Mouse (Mus musculus) ES-CJ7 (cell line): ENCODE measurements around the gene Kifc3.

Experiments used
- DNase-seq: peaks from one replicate; pipeline ENCODE4 v3.0.0; 2011; ENCODE audit warnings: low read depth, low spot score

Gene Kifc3

DNA sequence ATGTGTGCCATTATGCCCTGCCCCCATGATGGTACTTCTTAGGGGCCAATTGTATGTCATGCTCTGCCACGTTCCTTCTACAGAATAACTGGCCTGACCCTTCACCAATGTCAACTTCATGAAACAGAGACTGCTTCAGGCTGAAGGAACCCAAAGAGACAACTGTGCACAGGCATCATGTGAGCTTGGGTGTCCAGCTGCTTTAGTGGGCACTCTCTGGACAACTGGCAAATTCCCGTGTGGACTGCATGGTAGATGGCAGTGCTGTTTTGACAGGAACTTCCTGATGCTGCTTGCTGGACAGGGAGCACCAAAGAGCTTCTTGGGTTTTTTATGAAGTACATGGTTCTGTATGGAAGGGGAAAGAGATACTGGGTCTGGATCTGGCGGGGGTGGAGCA is 43.3 kb downstream of the Kifc3 start:
- DNase-seq: no peak

DNA sequence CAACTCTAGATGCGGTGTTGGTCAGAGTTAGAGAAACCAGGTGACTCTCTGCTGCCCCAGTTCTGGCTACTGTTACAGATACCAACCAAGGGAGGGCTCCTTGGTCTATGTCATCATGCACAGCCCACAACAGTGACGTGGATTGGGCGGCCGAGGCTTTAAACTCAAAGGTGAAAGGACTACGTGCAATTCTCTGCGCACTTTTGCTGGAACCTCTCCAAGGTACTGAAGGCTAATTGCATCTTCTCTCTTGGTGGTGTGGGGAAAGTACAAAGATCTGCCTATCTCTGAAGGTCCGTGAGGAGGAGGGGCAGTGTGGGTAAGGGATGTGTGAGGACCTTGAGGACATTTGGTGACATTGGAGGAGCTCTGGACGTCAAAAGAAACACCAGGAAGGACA is 44.0 kb downstream of the Kifc3 start:
- no peak for DNase-seq

DNA sequence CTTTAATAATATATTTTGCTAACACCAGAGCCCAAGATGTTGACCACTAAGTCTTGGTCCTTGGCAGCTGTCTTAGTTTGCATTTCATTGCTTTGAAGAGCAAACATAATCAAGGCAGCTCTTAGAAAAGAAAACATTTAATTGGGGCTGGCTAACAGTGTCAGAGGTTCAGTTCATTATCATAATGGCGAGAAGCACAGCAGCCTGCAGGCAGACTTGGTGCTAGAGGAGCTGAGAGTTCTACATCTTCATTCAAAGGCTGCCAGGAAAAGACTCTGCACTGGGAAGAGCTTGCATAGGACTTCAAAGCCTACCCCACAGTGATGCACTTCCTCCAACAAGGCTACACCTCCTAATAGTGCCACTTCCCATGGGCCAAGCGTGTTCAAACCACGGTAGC is 45.5 kb downstream of the Kifc3 start:
- DNase-seq: no peak

DNA sequence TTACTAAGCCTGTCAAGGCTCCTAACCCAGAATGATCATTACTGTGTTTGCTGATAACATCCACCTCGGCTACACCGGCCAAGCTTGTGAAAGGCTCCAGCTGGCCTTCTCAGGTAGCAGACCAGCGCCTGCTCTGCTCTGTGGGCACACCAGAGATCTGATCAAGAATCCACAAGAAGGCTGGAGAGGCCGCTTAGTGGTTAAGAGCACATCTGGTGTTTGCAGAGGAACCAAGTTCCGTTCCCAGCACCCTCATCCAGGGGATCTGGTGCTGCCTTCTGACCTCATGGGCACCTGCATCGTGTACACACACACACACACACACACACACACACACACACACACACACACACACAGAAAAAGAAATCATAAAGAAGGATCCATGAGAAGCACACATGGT is 46.5 kb downstream of the Kifc3 start:
- no peak for DNase-seq

DNA sequence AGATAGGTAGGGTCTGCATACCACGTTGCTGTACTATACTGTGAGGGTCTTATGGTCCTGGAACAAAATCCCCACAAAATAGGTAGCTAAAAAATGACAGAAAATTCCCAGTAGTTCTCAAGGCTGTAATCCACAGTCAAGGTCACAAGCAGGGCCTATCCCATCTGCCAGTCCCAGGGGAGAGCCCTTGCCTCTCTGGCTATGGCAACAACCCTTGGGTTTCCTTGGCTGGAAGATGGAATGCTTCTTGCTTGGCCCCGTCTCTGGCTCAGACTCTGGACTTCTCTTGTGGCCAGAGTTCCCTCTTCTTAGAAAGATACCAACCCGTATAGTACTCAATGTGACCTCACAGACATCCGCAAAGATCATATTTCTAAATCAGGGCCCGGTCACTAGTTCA is 47.3 kb downstream of the Kifc3 start:
- no peak for DNase-seq

DNA sequence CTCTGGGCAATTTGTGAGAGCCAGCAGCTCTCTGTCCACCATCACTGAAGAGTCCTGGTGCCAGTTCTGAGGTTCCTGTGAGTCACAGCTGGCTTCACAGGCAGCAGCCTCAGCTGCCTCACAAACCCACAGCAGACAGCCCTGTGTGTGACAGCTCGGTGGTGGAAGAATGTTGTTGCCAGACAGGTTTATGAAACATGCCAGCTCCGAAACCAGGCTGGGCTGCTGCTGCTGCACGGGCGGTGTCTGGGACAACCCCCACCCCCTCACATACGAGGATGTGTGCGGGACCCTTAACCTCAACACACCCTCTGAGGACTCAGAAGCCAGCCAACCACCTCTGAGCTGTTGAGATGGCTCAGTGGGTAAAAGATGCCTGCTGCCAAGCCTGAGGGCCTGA is 48.0 kb downstream of the Kifc3 start:
- DNase-seq: no peak

DNA sequence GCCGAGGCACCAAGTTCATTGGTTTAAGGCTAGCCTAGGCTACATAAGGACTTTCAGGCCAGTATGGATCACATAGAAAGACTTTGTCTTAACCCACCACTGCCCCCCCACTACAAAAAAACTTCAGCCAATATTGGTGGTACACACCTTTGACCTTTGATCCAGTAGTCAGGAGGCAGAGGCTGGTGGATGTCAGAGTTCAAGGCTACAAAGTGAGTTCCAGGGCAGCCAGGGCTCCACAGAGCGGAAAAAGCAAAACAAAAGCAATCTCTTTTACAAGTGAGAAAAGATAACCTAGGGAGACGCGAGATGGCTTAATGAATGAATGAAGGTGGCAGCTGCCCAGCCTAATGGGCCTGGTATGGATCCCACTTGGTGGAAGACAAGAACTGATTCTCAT is 48.6 kb downstream of the Kifc3 start:
- no peak for DNase-seq

DNA sequence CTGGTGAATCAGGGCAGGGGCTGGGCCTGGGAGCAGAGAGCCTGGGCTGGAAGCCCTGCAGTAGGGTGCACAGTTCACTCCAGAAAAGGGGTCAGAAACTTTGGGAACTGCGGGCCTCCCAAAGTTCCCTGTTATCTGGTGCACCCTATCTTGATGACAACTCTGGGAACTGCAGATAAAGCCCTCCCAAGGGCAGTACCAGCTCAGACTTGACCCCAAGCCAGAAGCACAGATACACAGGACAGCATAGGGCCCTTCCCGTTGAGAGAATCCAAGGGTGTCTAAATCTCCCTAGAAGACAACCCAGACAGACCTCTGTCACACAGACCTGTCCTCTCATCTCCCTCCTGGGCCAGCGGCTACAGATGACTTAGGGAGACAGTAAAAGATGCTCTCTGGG is 52.0 kb downstream of the Kifc3 start:
- no peak for DNase-seq

DNA sequence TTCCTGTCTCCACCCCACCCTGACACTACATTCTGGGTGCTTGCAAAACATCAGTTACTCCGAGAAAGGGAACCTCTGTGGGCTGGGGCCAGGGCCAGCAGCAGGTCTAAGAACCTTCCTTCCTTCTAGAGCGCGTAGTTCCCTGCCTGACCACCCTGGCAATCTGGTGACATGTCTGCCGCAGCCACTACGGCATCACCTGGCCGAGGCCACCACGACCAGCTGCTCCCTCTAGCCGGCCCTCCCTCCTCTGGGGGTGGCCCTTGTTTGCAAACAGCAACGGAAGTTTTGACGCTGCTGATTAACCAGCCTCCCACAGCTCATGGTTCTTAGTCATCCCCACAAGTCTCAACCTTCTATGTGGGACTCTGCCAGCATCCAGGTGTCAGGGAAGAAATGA is 53.2 kb downstream of the Kifc3 start:
- no peak for DNase-seq

DNA sequence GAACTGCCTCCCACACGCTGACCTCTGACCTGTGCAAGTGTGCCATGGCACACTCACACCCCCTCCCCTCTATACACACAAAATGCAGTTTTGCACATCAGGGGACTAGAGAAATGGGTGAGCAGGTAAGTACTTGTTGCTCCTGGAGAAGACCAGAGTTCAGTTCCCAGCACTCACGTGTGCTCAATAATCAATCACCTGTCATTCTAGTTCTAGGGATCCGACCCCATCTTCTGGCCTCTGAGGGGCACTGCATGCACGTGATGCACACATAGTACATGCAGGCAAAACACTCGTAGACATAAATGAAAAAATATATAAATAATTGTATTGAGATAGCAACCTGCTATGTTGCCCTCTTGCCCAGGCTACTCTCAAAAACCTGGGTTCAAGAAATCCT is 55.8 kb downstream of the Kifc3 start:
- DNase-seq: peak; percentile 77

DNA sequence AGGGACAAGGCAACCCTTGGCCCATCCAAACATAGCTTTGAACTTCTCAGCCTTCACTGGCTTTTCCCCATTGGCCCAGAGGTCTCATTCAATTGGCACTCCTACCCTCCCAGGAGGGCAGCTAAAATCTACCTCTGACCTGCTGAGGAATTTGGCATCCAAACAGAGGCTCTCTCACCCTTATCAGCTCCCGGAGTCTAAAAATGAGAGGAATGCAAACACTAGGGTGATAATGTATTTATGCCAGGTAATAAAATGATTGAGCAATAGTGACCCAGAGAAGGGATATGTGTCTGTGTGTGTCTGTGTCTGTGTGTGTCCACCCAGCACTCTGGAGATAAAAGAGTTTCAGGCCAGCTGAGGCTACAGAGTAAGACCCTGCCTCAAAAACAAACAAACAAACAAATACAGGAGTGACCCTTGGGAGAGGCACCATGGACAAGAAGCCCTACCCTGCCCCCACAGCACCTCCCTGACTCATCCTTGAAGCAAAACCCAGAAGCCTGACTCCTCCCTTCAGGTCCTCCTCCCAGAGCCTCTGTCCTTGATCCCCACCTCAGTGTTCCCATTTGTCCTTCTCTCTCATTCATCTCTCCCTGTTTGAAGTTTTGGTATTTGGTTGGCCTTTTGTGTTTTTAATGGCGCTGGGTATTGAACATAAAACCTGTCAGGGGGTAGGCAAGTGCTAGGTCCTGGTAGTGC is 56.4 kb downstream of the Kifc3 start:
- peak; percentile 58 for DNase-seq

DNA sequence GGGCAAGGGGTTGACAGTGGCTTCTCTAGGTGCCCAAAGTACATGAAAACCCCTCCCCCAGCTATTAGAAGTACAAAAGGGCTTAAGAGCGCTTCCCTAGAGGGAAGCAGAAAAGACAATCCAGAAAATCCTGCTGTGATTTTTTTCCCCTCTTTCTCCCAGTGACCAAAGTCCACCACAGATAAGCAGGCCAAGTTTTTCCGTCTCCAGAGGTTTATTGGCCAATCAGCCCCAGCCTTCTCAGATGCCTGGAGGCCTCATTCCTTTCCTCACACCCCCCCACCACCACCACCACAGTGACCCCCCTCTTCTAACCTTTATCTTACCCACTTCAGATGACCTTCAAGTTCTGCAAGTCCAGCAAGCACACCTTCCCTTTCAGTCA is 58.0 kb downstream of the Kifc3 start:
- DNase-seq: no peak

DNA sequence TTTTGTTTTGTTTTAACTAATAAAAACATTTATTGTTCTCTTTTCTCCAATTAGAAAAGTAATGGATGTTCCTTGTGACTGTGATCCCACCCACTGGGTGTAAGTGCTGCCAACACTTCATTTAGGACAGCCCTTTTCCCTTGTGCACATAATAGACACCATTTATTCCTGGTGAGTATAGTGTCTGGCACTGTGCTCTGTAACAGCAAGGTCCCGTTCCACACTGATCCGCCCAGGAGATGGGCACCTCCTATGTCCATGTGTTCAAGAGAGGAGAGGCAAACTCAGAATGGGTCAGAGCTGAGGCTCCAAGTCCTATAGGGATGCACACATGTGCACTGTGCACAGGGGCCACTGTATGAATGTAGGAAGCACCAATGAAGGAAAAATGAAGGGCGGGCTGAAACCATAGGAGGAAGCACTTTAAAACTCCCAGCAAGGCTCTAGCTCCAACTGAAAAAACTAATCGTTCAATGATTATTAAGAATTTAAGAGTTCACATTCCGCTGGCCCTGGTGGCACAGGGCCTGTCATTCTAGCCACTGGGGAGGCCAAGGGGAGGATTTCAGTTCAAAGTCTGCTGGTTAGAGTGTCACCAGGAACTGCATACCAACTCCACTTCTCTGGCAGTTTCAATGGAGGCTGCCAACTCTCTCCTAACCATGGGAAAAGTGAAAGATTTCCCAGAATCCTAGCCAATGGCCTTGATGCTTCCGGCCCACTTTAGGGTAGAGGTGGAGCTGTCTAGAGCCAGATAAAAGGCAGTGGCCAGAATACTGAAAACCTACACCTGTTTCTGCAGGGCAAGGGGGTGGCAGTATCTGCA is 58.6 kb downstream of the Kifc3 start:
- no peak for DNase-seq

DNA sequence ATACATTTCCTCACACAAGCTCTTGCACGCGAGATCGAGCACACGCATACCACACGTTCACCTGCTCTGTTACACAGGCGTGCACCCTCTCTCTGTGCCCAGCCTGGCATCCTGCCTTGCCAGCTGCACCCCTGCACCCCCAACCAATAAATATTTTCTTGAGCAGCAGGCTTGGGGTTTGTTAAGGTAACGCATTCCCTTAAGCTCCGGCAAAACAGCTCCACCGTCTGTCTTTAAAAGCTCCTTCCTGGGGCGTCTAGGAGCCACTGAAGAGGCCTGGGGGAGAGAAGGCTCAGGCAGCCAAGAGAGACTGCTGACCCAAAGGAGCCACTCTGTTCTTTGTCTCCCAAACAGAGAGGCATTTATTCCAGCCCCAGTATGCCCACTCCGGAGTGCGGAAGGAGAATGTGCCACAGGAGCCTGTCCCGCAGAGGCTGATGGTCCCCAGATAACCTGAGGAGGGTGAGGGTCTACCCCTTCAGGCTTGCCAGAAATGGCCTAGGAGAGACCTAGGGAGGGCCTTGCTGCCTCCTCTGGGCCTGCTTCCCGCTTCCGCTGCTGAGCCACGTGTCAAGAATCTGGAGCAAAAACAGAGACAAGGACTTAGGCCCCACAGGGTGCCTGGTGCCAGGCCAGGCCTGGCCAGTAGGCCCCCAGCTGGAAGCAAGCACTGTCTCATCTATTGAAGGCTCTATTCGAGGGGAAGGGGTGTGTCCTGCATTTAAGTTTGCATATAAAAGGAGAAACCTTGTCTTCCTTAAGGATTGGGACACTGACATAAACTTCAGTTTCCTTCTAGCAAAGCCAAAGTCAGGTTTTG is 59.4 kb downstream of the Kifc3 start:
- peak; percentile 93 for DNase-seq

DNA sequence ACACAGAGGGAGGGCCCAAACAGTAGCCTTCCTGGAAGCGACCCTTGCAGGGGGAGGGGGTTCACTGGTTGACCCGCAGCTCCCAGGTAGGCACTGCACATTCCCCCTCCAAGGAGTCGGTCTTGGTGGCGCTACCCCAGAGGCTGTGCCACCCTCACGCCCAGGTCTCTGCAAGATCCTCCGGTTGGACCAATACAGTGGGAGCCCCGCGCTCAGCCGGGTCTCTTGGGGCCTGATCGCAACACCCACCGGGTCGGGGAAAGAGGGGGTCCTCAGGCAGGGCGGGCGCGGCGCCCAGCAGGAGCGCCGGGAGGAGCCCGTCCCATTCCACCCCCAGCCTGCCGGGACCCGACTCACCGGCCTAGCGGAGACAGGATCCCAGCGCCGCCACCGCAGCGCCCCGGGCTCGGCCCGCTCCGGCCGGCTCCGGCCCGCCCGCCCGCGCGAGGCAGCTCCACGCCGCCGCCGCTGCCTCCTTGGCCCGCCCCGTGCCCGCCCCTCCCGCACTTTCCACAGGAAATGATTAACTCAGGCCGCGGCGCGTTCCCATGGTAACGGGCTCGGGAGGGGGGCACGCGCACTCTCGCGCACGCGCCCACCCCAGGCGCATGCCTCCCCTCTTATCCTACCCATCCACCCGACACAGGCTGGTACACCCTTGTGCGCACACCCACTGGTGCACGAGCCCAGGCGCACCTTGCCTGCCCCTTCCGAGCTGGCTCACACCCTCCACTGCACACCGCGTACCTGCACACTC is 60.4 kb downstream of the Kifc3 start:
- DNase-seq: peak; percentile 76

DNA sequence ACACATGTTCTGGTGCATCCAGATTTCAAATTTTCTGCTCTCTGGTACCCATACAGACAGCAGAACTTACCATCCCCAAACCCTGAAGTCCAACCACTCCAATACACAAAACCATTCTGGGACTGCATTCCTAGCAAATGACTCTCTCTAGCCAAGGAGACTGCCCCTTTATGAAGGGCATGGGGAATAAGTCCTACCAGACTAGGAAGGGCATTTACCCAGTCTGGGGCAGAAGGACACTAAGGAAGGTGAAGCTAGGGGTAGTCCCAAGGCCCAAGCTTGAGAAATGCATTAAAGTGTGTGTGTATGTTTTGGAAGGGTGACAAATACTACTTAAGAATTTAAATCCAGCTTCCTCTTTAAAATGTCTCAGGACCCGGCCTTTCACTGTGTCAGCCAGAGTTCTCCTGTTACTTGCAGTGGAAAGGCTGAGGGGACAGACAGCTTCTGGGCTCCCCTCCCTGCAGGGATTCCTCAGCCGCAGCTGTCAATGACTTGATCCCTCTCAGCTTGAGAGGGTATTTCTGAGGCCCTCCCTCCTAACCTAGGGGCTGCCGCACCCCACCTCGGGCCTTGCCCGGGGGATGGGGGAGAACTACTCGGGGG is 61.0 kb downstream of the Kifc3 start:
- no peak for DNase-seq

DNA sequence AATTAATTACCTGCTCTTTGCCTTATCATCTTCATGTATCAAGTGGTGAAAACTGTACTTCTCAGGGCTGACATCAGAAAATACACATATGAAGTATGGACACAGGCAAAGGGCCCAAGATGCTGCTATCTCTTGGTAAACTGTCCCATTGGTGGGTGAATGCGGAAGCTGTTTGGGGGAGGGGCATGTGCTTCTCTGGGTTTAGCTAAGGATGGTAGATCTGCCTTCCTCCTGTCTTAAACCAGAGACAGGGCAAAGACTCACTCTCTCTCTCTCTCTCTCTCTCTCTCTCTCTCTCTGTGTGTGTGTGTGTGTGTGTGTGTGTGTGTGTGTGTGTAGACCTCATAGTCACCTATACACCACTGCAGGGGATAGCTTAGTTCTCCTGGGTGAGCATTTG is 61.6 kb downstream of the Kifc3 start:
- DNase-seq: no peak

DNA sequence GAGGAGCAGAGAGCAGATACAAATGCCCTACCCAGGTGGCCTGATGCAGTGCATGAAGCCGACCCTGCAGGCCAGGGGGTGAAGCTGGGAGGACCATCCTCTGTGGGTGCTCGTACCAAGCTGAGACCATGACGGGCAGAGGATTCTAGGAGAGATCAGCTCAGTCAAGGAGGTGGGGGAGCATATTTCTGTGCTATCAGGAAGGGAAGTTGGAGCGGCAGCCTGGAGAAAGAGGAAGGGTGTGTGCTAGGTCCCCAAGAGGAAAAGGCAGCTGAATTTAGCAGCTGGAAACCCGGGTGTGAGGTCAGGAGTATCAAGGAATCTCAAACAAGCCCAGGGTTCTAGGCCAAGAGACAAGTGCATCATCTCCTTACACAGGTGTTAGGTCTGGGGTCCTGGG is 62.1 kb downstream of the Kifc3 start:
- DNase-seq: no peak

DNA sequence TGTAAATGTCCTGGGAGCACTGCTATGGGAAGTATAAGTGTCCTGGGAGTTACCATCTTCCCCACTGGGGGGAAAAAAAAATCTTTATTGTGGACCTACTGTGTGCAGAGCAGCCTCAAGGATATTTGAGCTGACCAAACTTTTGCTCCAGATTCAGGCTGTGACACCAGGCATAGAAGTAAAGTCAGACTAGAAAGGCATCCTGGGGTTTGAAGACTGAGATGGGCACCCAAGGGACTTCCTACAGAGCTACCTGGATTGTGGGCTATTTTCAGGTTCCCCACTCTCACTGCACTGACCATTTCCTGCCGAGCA is 63.6 kb downstream of the Kifc3 start:
- no peak for DNase-seq

DNA sequence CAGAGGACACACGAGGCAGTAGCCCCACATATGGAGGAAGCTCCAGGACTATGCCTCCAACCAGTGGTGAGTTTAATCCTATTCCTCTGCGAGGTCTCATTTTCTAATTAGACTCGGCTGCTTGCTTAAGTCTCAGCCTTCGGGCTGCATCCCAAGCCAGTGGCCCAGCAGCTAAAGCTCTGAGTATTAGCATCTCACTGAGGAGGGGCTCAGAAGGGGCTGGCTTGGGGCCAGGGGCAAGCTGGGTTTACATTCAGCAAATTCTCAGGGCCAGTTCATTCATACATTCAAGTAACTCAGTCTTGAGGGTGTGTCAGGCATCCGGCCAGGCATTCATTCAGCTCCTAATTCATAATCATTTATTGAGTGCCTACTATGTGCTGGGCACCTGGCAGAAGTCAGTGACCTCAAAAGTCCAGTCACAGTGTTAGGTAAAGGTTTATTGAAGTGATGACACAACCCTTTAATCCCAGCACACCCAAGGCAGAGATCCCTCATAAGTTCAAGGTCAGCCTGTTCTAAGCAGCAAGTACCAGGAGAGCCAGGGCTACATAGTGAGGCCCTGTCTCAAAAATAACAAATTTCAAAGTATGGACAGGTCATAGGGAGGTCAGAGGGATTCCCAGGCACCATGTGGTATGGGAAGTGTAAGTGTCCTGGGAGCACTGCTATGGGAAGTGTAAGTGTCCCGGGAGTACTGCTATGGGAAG is 64.1 kb downstream of the Kifc3 start:
- no peak for DNase-seq

DNA sequence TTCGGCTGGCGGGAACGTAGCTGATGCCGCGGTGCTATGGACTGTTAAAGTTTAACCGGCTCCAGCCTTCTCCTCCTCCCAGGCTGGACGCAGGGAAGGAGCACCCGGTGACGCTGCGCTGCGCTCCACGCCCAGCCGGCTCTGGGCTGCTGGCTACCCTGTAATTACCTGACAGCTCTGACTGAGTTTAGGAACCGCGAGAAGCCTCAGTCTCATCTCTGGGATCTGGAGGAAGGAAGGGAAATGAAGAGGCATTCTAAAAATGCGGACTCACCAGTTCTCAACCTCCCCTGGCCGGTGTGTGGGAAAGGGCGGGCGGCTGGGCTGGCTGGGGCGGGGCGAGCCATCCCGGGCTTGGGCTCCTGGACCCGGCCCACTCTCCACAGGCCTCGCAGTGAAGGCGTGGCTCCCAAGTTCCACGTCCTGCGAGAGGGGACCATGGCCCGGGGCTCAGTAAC is 64.9 kb downstream of the Kifc3 start:
- peak; percentile 61 for DNase-seq
